Mouse (Mus musculus): ENCODE measurements around the gene Cdkn2b.

DNA sequence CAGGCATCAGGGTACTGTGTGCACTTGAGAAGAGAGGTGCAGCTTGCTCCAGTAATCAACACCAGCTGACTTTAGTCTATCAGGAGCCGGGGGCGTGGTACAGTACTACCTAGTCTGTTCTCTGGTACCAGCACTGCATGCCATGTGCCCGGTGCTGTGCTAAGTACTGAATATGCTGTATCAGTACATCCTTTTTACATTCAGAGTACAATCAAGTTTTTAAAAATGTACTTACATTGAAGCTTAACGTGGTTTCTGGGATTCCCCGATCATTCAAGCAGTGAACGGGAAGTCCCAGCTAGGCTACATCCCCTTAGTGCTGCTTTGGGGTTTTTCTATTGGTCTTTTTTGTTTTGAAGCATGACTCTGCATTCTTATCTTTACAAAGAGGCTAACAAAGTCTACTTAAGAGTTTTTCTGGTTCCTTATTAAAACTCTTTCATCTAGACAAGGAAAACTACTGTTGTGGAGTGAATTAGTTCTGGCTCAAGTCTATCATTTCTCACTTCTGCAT, 40.2 kb upstream of the Cdkn2b start:
- no peak for TF ChIP-seq CTCF (IDR thresholded peaks at IDR 0.05; ENCODE audit: control insufficient read depth, insufficient read depth, low read length)
- TF ChIP-seq POLR2A (IDR thresholded peaks at IDR 0.05; ENCODE audit: borderline replicate concordance, control insufficient read depth, low read depth, low read length), result no peak

Measured in bone marrow, adult 2 months (tissue).